In the genomic region with DNA sequence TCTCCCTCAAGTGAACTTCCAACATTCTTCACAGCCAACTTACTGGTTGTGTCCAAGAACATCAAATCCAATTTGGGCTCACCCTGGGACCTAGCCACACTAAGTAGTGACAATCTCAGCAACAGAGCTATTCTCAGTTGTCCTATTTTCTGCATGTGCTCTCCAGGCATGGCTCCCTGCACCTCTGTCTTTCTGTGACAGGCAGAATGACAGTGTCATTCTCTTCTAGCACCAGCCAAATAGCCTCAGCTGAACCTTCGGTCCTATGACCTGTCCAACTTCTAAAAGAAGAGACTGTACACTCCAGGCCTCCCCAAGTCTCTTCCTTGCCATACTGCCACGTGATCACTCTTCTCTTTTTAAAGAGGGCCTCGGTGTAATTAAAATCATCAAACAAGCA, we compare ENCODE assay signal across 23 mouse cellular contexts. TPM values are rescaled to one million over a fixed set of nuclear protein-coding genes. Genes with fewer than 3 reads are reported as not detected.
DNase-seq lines count a peak whose midpoint lies in the region; ATAC-seq and TF ChIP-seq lines count a peak whose summit lies in the region.
"Had no signal": no experiment of that assay in that cellular context is flagged by ENCODE, and none has a peak within 500 bp of the region (broad histone marks: within the 10 kb centered on the region; RNA-seq: fewer than 3 reads in every experiment).

No protein-coding gene starts in this region.

- ATAC-seq in heart, embryonic 12.5 days (ENCODE audit: insufficient number of reproducible peaks, low FRiP score): no peak
- ATAC-seq: activated CD4-positive, CD25-positive, alpha-beta regulatory T cell, adult 4 months; CD4-positive, CD25-positive, alpha-beta regulatory T cell, adult 4 months; forebrain, embryonic 13.5 days; forebrain, embryonic 15.5 days; Patski had no signal

- peak; percentile 64; the same call in 1 of the 2 replicates for TF ChIP-seq EP300 in heart, adult 2 months (IDR thresholded peaks at IDR 0.05; ENCODE audit: insufficient read depth, low read depth, low read length)

- H3K36me3 ChIP-seq in heart, embryonic 10.5 days: no peaks in the 10 kb centered on the region
- no peaks in the 10 kb centered on the region for H3K36me3 ChIP-seq in heart, adult 2 months (ENCODE audit: control insufficient read depth, insufficient read depth, low read length)
- no peaks in the 10 kb centered on the region for H3K36me3 ChIP-seq in heart, embryonic 12.5 days
- H3K36me3 ChIP-seq: embryonic facial prominence, embryonic 10.5 days; embryonic facial prominence, embryonic 12.5 days; forebrain, embryonic 15.5 days; G1E had no signal

- 74% methylated on average over 3 of the region's 3 CpGs for WGBS in heart, embryonic 10.5 days
- 59% methylated on average over 3 of the region's 3 CpGs for WGBS in heart, adult 2 months
- WGBS in heart, embryonic 12.5 days: 62% methylated on average over 3 of the region's 3 CpGs

- peak; percentile 97 for DNase-seq in heart, adult 11 months
- no peak for DNase-seq in heart, embryonic 10.5 days (ENCODE audit: low spot score)
- peak in 1 of 2 experiments; percentile 51 for DNase-seq in heart, adult 2 months
- DNase-seq in heart, adult 9 months (ENCODE audit: low spot score in 2 of 2): peak; percentile 58 to 68
- DNase-seq in heart, postnatal 36 days: no peak
- DNase-seq: adrenal gland, adult 8-10 months; adrenal gland, postnatal 14 days; adrenal gland, postnatal 36 days; B cell, adult 2 months; cerebellum, adult 11-12 months; cerebellum, adult 2 months; cerebellum, adult 9-10 months; cerebellum, postnatal 10 days; cerebellum, postnatal 25 days had no signal

- no peak for TF ChIP-seq POLR2A in heart, adult 2 months (IDR thresholded peaks at IDR 0.05; ENCODE audit: insufficient read depth, low read depth, low read length)

- H3K27ac ChIP-seq in heart, embryonic 10.5 days: no peak overlapping the region
- H3K27ac ChIP-seq in heart, adult 2 months: peak overlapping the region; percentile 56; the same call in 1 of the 2 replicates
- H3K27ac ChIP-seq in heart, embryonic 12.5 days (ENCODE audit: poor library complexity, severe bottlenecking): no peak overlapping the region
- H3K27ac ChIP-seq: embryonic facial prominence, embryonic 10.5 days; embryonic facial prominence, embryonic 12.5 days; forebrain, embryonic 13.5 days; forebrain, embryonic 15.5 days had no signal

- no peaks in the 10 kb centered on the region for H3K79me2 ChIP-seq in heart, adult 2 months (replicated peaks; ENCODE audit: control insufficient read depth, insufficient read depth, low read length)

- TF ChIP-seq CTCF in heart, adult 2 months (IDR thresholded peaks at IDR 0.05): no peak

- no peak overlapping the region for H3K4me2 ChIP-seq in heart, embryonic 12.5 days
- H3K4me2 ChIP-seq: embryonic facial prominence, embryonic 12.5 days; forebrain, embryonic 13.5 days; forebrain, embryonic 15.5 days had no signal

- intact Hi-C loops in heart, adult 2 months (cut with DNase I): no loop called here
- intact Hi-C loops in heart, postnatal 36 days (cut with DNase I): no loop called here

- H3K9me3 ChIP-seq in heart, embryonic 10.5 days: no peaks in the 10 kb centered on the region
- no peaks in the 10 kb centered on the region for H3K9me3 ChIP-seq in heart, embryonic 12.5 days (replicated peaks)
- H3K9me3 ChIP-seq: embryonic facial prominence, embryonic 10.5 days; embryonic facial prominence, embryonic 12.5 days; forebrain, embryonic 13.5 days; forebrain, embryonic 15.5 days had no signal

- H3K4me1 ChIP-seq in heart, embryonic 10.5 days: no peaks in the 10 kb centered on the region
- H3K4me1 ChIP-seq in heart, adult 2 months (ENCODE audit: control insufficient read depth, insufficient read depth, low read length): peaks cover 4% of the 10 kb centered on the region; the same call in 1 of the 2 replicates
- no peaks in the 10 kb centered on the region for H3K4me1 ChIP-seq in heart, embryonic 12.5 days (replicated peaks)
- H3K4me1 ChIP-seq: embryonic facial prominence, embryonic 10.5 days; embryonic facial prominence, embryonic 12.5 days; forebrain, embryonic 13.5 days; forebrain, embryonic 15.5 days had no signal

- H3K9ac ChIP-seq in heart, adult 2 months (ENCODE audit: low read depth, low read length): no peak overlapping the region
- H3K9ac ChIP-seq in heart, embryonic 12.5 days: no peak overlapping the region
- H3K9ac ChIP-seq: embryonic facial prominence, embryonic 12.5 days; forebrain, embryonic 13.5 days; forebrain, embryonic 15.5 days had no signal

- H3K27me3 ChIP-seq in heart, embryonic 10.5 days (ENCODE audit: insufficient read depth, poor library complexity, severe bottlenecking): no peaks in the 10 kb centered on the region
- H3K27me3 ChIP-seq in heart, adult 2 months (ENCODE audit: control insufficient read depth, insufficient read depth, low read length): no peaks in the 10 kb centered on the region
- H3K27me3 ChIP-seq in heart, embryonic 12.5 days (replicated peaks): no peaks in the 10 kb centered on the region
- H3K27me3 ChIP-seq: embryonic facial prominence, embryonic 12.5 days; forebrain, embryonic 13.5 days; forebrain, embryonic 15.5 days; Patski had no signal

- no peak overlapping the region for H3K4me3 ChIP-seq in heart, embryonic 10.5 days
- no peak overlapping the region for H3K4me3 ChIP-seq in heart, adult 2 months
- H3K4me3 ChIP-seq in heart, embryonic 12.5 days: no peak overlapping the region
- H3K4me3 ChIP-seq: embryonic facial prominence, embryonic 10.5 days; embryonic facial prominence, embryonic 12.5 days; forebrain, embryonic 13.5 days; forebrain, embryonic 15.5 days had no signal

RNA-seq across cellular contexts. Expression of a gene that starts 24.7 kb away (rescaled TPM):
- 118 and 120 TPM in 2 replicates for polyA plus RNA-seq in heart, embryonic 10.5 days (2016; fragmentation: Nextera tagmentation; extraction: Ambion mirVana)
- 100 to 1,000 TPM; 174 to 183 TPM for total RNA-seq in heart, adult 2 months (2021)
- polyA plus RNA-seq in heart, adult 2 months (2012; rRNA removed): 72.3 and 92.3 TPM in 2 replicates
- 116 and 124 TPM in 2 replicates for polyA plus RNA-seq in heart, embryonic 12.5 days (2016; fragmentation: Nextera tagmentation; extraction: Ambion mirVana)
- 100 to 1,000 TPM; 176 to 187 TPM for total RNA-seq in heart, postnatal 36 days (2021)

Comparison
In these comparisons a context has a peak if more than half of its experiments do, and no peak if none do; other contexts are left out.
1. DNase-seq: peak in heart, adult 11 months (single experiment) and heart, adult 9 months (2 of 2); none in heart, embryonic 10.5 days (single experiment) and heart, postnatal 36 days (0 of 2).